Mouse (Mus musculus) stomach, embryonic 14.5 days (tissue): ENCODE results near the gene Lrrc29. TPM values are rescaled to one million over a fixed set of nuclear protein-coding genes. Genes with fewer than 3 reads are reported as not detected.

Source experiments
- ATAC-seq: fragments of 200-750 bp; cut with Nextera tagmentation; 2 replicates; pipeline ENCODE4 v1.8.0; 2017; ENCODE audit warnings: low read depth, moderate TSS enrichment; ENCODE audit not compliant: insufficient number of reproducible peaks, insufficient read depth, low FRiP score
- H3K27ac ChIP-seq: fragments of 300-500 bp; sonication (generic); 2 replicates; pipeline ENCODE4 v1.5.1; 2014; ENCODE audit warnings: mild to moderate bottlenecking, low read length, moderate library complexity, mixed read lengths
- H3K27me3 ChIP-seq: fragments of 300-500 bp; sonication (generic); 2 replicates; pipeline ENCODE4 v1.6.1; 2014; ENCODE audit warnings: low read length, control low read depth, mixed read lengths; ENCODE audit not compliant: control insufficient read depth, insufficient read depth
- H3K36me3 ChIP-seq: fragments of 300-500 bp; sonication (generic); 2 replicates; pipeline ENCODE4 v1.6.1; 2014; ENCODE audit warnings: mild to moderate bottlenecking, control low read depth, low read length, moderate library complexity, mixed read lengths; ENCODE audit not compliant: control insufficient read depth, insufficient read depth
- H3K4me1 ChIP-seq: fragments of 300-500 bp; sonication (generic); 2 replicates; pipeline ENCODE4 v1.6.1; 2014; ENCODE audit warnings: low read length, control low read depth, mixed read lengths; ENCODE audit not compliant: control insufficient read depth, insufficient read depth
- H3K4me2 ChIP-seq: fragments of 300-500 bp; sonication (generic); replicated peaks from 2 replicates; pipeline ENCODE4 v1.6.1; 2014; ENCODE audit warnings: low read depth, low read length, control low read depth
- H3K4me3 ChIP-seq: fragments of 300-500 bp; sonication (generic); 2 replicates; pipeline ENCODE4 v1.5.1; 2014; ENCODE audit warnings: low read depth, low read length, control low read depth
- H3K9ac ChIP-seq: fragments of 300-500 bp; sonication (generic); replicated peaks from 2 replicates; pipeline ENCODE4 v1.6.1; 2014; ENCODE audit warnings: low read depth, mild to moderate bottlenecking, control low read depth, low read length, moderate library complexity, mixed read lengths
- H3K9me3 ChIP-seq: fragments of 300-500 bp; sonication (generic); 2 replicates; pipeline ENCODE4 v1.6.1; 2016; ENCODE audit warnings: low read depth, low read length, control low read depth; ENCODE audit not compliant: control insufficient read depth
- WGBS: fragments of 180-500 bp; shearing (Covaris S2); extraction: QIAGEN DNeasy Blood & Tissue Kit; methylation state at CpG from one replicate; pipeline ENCODE4 v1.1.7; 2014; 5-methylcytosine and 5-hydroxymethylcytosine counted together
- polyA plus RNA-seq: library from polyadenylated mRNA; unstranded; fragments of >200 nt; fragmentation: Nextera tagmentation; extraction: Ambion mirVana; gene quantifications from 2 replicates; pipeline ENCODE4 v1.2.1, GENCODE M21; 2014

Gene Lrrc29
- 2.6 and 3.6 TPM in 2 replicates for polyA plus RNA-seq

DNA sequence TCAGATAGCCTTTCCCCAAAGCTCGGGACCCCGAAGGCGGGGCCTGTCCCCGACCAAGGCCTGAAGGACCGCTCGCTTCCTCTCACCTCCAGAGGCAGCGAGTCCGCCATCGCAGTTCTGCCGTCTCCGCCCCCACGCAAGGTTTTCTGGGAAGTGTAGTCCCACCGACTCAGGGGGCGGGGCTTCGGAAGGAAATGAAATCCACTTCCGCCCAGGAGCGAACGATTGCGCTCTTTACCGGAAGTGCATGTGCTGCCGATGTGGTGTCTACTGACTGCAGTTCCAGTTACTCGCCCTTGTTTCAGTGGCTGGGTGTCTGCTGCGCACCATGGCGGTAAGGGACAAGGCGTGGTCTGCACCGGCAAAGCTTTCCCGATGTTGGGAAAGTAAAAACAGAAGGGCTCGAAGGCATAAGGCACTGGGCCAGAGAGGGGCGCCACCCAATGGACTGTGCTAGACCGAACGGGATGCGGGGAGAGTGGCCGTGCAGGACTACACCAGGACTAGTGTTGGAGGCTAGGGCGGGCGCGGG is at the start of gene Lrrc29, which contains the start of gene Tmem208:
Gene Lrrc29 (minus strand): TSS at position 138 of the 532 bp plus-strand sequence.
Gene Tmem208 (plus strand): TSS at position 214 of the 532 bp plus-strand sequence.
- Histone ChIP-seq H3K9ac (peak within 1 kb of the TSS; percentile 57), H3K9me3 (no peaks in the 10 kb centered on the region), H3K27ac (peak within 1 kb of the TSS; percentile 76; the same call in 1 of the 2 replicates), H3K27me3 (no peaks in the 10 kb centered on the region), H3K4me2 (peak within 1 kb of the TSS; percentile 90), H3K4me3 (peak within 1 kb of the TSS; percentile 56), H3K4me1 (peaks cover 14% of the 10 kb centered on the region; the same call in 1 of the 2 replicates), H3K36me3 (peaks cover 39% of the 10 kb centered on the region)
- ATAC-seq, result peak; percentile 91
- under 1% methylated on average over 36 of the region's 36 CpGs for WGBS

DNA sequence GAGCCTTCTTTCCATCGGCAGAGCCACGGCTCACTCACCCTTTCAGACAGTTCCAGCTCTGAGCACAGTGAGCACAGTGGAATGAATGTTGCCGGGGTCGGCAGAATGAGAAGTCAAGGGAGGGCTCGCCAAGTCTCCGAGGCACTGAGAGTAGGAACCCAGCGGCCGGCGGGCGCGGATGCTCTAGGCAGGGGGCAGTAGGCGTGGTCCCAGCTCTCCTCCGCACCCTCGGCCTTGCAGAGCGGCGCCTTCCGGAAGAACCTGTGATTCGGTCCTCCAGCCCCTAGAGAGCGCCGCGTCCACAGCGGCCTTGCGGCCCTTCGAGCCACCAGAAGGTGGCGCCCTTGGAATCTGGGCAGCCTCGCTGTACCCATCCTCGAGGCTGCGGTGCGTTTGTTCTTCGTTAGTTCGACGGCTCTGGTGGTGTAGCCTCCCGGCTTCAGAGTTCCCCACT is 48.5 kb upstream of the Lrrc29 start:
- Histone ChIP-seq H3K36me3 (no peaks in the 10 kb centered on the region), H3K9ac (no peak overlapping the region), H3K27ac (no peak overlapping the region), H3K4me2 (peak overlapping the region; percentile 38), H3K9me3 (no peaks in the 10 kb centered on the region), H3K4me3 (peak overlapping the region; percentile 13; the same call in 1 of the 2 replicates), H3K4me1 (0 out of 2 replicates have a peak, but pooled peaks cover 7% of the 10 kb centered on the region), H3K27me3 (no peaks in the 10 kb centered on the region)
- 33% methylated on average over 33 of the region's 33 CpGs for WGBS
- ATAC-seq, result no peak

DNA sequence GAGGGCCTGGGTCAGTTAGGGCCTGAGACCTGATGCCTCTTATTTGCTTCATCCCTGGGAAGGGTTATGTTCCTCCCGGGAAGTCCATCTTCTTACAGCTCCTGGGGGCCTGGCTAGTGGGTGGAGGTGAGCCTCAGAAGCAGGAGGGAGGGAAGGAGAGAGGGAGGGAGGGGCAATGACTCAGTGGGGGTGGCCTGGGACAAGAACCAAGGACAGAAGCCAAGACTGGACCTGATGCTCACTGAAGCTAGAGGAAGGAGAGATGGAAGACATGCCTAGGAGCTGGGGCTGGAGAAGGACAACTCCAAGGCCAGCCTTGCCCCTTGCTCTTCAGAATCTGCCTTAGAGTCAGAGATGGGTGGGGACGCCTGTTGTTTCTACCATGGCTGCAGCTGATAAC is 47.0 kb upstream of the Lrrc29 start, which contains the start of gene Plekhg4:
Gene Plekhg4 (plus strand): TSS at position 243 of the 400 bp plus-strand sequence.
- Histone ChIP-seq H3K4me1 (no peaks in the 10 kb centered on the region), H3K27me3 (no peaks in the 10 kb centered on the region), H3K36me3 (no peaks in the 10 kb centered on the region), H3K4me3 (no peak within 1 kb of the TSS), H3K4me2 (no peak within 1 kb of the TSS), H3K9me3 (no peaks in the 10 kb centered on the region), H3K27ac (no peak within 1 kb of the TSS), H3K9ac (no peak within 1 kb of the TSS)
- ATAC-seq, result no peak
- WGBS, result 53% methylated on average over 2 of the region's 2 CpGs

- Histone ChIP-seq H3K4me2 (no peak overlapping the region), H3K36me3 (no peaks in the 10 kb centered on the region), H3K4me3 (no peak overlapping the region), H3K4me1 (no peaks in the 10 kb centered on the region), H3K9ac (no peak overlapping the region), H3K27me3 (no peaks in the 10 kb centered on the region), H3K27ac (no peak overlapping the region), H3K9me3 (no peaks in the 10 kb centered on the region)
- WGBS, result 74% methylated on average over 9 of the region's 9 CpGs
- no peak for ATAC-seq
Observed at GRCm38 (mm10) chr8:105372473-105372872, 46.4 kb upstream of the Lrrc29 start.

- Histone ChIP-seq H3K27ac (no peak overlapping the region), H3K36me3 (no peaks in the 10 kb centered on the region), H3K9ac (no peak overlapping the region), H3K4me1 (0 out of 2 replicates have a peak, but pooled peaks cover 7% of the 10 kb centered on the region), H3K9me3 (no peaks in the 10 kb centered on the region), H3K27me3 (no peaks in the 10 kb centered on the region), H3K4me2 (no peak overlapping the region), H3K4me3 (no peak overlapping the region)
- no peak for ATAC-seq
- WGBS, result 63% methylated on average over 2 of the region's 2 CpGs
Observed at GRCm38 (mm10) chr8:105367107-105367506, 41.0 kb upstream of the Lrrc29 start.

GRCm38 (mm10) chr8:105361751-105362702 is 35.9 kb upstream of the Lrrc29 start:
- Histone ChIP-seq H3K4me3 (no peak overlapping the region), H3K36me3 (no peaks in the 10 kb centered on the region), H3K4me1 (0 out of 2 replicates have a peak, but pooled peaks cover 7% of the 10 kb centered on the region), H3K4me2 (no peak overlapping the region), H3K27ac (peak overlapping the region; percentile 58; the same call in 1 of the 2 replicates), H3K9me3 (no peaks in the 10 kb centered on the region), H3K9ac (no peak overlapping the region), H3K27me3 (no peaks in the 10 kb centered on the region)
- WGBS, result 57% methylated on average over 12 of the region's 12 CpGs
- ATAC-seq, result no peak

DNA sequence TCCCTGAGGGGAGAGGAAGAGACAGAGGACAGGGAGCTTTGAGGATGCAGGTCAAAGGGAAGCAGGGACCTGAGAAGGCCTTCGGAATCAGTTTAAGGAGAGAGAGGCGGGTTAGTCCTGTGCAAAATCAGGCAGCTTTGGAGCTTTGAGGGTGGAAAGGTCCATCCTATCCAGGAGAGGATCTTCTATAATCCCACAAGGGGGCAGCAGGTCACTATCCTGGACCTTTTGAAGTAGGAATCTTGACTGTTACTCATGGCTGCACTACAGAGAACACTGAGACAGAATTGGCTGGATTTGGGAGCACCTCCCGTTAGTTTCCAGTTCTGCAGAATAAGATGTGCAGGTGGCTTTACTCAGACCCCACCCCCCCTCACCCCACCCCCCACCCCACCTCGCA is 33.6 kb upstream of the Lrrc29 start:
- Histone ChIP-seq H3K36me3 (no peaks in the 10 kb centered on the region), H3K27me3 (no peaks in the 10 kb centered on the region), H3K9me3 (no peaks in the 10 kb centered on the region), H3K4me2 (no peak overlapping the region), H3K27ac (no peak overlapping the region), H3K4me1 (peaks cover 7% of the 10 kb centered on the region; the same call in 1 of the 2 replicates), H3K4me3 (no peak overlapping the region), H3K9ac (no peak overlapping the region)
- no peak for ATAC-seq
- 32% methylated on average over 4 of the region's 4 CpGs for WGBS

DNA sequence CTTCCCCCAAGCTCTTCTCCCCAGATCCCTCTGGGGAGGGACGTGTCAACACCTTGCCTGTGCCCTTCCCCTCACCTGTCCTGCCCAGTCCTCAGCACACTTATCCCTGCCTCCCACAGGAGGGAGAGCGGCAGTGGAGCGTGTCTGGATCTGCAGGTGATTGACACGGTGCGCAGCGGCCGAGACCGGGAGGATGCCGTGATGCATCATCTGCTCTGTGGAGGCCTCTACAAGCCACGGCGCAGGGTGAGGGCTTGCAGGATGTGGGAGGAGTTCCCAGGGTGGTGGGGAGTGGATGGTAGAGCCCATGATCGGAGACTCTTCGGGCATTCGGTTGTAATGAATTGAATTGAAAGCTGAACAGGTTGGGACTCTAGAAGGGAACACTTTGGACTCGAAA is 33.1 kb upstream of the Lrrc29 start:
- 64% methylated on average over 15 of the region's 15 CpGs for WGBS
- Histone ChIP-seq H3K9ac (no peak overlapping the region), H3K9me3 (no peaks in the 10 kb centered on the region), H3K36me3 (no peaks in the 10 kb centered on the region), H3K27me3 (no peaks in the 10 kb centered on the region), H3K27ac (no peak overlapping the region), H3K4me3 (no peak overlapping the region), H3K4me2 (no peak overlapping the region), H3K4me1 (peaks cover 7% of the 10 kb centered on the region; the same call in 1 of the 2 replicates)
- 0 out of 2 replicates have a peak, but pooled peaks have one; percentile 15 for ATAC-seq
